Mouse (Mus musculus) erythroblast, embryonic 14.5 days (primary cell): ENCODE data around the gene Rilpl1. TPM values are rescaled to one million over a fixed set of nuclear protein-coding genes. Genes with fewer than 3 reads are reported as not detected.

Experiments
- H3K27me3 ChIP-seq: 2 replicates; pipeline ENCODE4 v1.6.1; 2012; ENCODE audit warnings: inconsistent platforms; ENCODE audit not compliant: control insufficient read depth
- H3K36me3 ChIP-seq: 2 replicates; pipeline ENCODE4 v1.6.1; 2012; ENCODE audit warnings: mild to moderate bottlenecking, inconsistent platforms; ENCODE audit not compliant: control insufficient read depth
- H3K4me1 ChIP-seq: 2 replicates; pipeline ENCODE4 v1.6.1; 2012; ENCODE audit warnings: inconsistent platforms; ENCODE audit not compliant: control insufficient read depth
- H3K4me3 ChIP-seq: replicated peaks from 2 replicates; pipeline ENCODE3; 2012; ENCODE audit warnings: moderate library complexity, mild to moderate bottlenecking, inconsistent platforms
- H3K9me3 ChIP-seq: 2 replicates; pipeline ENCODE4 v1.6.1; 2012; ENCODE audit warnings: low read length, inconsistent platforms, mixed read lengths; ENCODE audit not compliant: control insufficient read depth
- GATA1 ChIP-seq: IDR thresholded peaks from 2 replicates; pipeline ENCODE4 v1.6.1; 2012; ENCODE audit warnings: low read length, inconsistent platforms, mixed read lengths
- TAL1 ChIP-seq: IDR thresholded peaks from 3 replicates; pipeline ENCODE4 v1.6.1; 2012; ENCODE audit warnings: low read length, inconsistent platforms, mixed read lengths
- polyA plus RNA-seq: library from polyadenylated mRNA; stranded (reverse); fragments of >175 nt; gene quantifications from 2 replicates; pipeline ENCODE4 v1.2.3, GENCODE M21; 2012

The Rilpl1 gene
- polyA plus RNA-seq, 1 experiment = 0.02 TPM

GRCm38 (mm10) chr5:124499001-124499400 lies 32.2 kb downstream of the Rilpl1 start:
- TF ChIP-seq GATA1 (no peak), TAL1 (no peak)
- H3K4me1 ChIP-seq = peaks cover 27% of the 10 kb centered on the region

DNA sequence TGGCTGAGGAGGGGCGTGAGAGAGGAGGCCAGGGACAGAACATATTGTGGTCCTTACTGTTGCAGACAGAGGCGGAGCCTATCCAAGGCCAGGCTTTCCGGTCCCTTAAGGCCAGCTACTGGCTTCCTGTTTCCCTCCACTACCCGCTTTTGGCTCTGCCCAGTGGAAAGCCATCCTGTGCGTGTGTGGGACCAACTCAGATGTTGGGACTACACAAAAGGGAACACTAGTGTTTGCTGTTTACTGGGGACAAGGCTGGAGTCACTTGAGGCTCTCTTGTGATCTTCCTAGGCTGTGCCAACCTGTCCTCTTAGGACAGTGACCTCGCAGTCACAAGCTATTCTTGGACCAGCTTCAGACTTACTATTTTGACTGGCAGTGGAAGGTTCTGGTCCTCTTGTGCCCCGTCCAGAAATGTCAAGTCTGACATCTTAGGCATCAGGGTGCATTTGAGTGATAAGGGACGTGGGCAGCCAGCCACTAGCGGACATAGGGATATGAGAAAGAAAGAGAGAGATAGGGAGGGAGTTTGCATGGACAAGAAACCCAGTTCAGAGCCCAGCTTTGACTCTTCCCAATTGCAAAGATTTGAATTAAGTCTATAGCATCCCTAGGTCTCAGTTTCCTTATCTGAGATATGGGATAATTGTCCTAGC lies 32.8 kb downstream of the Rilpl1 start:
- peaks cover 27% of the 10 kb centered on the region for H3K4me1 ChIP-seq
- no peaks in the 10 kb centered on the region for H3K9me3 ChIP-seq
- no peaks in the 10 kb centered on the region; the same call in 1 of the 2 replicates for H3K36me3 ChIP-seq
- no peak overlapping the region for H3K4me3 ChIP-seq
- no peaks in the 10 kb centered on the region for H3K27me3 ChIP-seq
- TF ChIP-seq TAL1 (no peak), GATA1 (no peak)

More at GRCm38 (mm10) chr5:124499001-124499400, 32.2 kb downstream of the Rilpl1 start:
- Histone ChIP-seq H3K9me3 (no peaks in the 10 kb centered on the region), H3K36me3 (no peaks in the 10 kb centered on the region), H3K27me3 (no peaks in the 10 kb centered on the region; the same call in 1 of the 2 replicates), H3K4me3 (no peak overlapping the region)

DNA sequence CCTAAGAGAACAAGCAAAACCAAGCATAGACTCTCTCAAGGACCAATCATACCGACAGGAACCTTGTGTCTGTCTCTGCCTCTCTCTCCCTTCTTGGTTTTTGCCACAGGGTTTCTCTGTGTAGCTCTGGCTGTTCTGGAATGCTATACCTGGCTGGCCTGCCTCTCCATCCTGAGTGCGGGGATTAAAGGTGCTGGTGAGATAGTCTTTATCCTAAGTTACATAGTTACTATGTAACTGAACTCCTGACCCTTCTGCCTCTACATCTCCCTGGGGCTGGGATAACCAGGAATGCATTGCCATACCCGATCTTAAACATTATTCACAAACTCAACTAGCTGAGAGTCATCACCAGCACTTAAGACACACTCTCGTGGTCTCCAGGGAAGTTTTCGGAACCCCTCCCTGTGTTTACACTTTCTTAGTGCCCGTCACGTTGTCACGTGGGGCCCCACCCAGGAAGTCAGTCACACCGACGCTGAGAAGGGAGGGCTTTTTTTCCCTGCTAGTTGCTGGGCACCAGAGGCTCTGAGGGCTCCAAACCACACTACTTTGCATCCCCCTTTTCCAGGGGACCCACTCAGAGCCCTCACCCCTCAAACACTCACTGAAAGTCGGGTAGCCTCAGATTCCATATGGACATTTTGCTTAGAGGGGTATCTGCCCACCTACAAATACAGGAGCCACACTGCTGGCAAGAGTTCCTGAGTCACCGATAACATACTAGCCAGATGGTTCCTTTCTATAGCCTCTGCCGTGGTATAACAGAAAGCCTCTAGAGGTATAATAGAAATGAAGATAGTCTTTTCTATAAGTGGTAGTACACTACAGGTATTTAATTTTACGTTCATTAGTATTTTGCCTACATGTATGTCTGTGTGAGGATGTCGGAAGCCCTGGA lies 34.3 kb downstream of the Rilpl1 start:
- Histone ChIP-seq H3K4me3 (peak overlapping the region; percentile 32), H3K27me3 (no peaks in the 10 kb centered on the region), H3K36me3 (peaks cover 4% of the 10 kb centered on the region), H3K4me1 (peaks cover 27% of the 10 kb centered on the region), H3K9me3 (no peaks in the 10 kb centered on the region)
- TF ChIP-seq GATA1 (no peak), TAL1 (no peak)

DNA sequence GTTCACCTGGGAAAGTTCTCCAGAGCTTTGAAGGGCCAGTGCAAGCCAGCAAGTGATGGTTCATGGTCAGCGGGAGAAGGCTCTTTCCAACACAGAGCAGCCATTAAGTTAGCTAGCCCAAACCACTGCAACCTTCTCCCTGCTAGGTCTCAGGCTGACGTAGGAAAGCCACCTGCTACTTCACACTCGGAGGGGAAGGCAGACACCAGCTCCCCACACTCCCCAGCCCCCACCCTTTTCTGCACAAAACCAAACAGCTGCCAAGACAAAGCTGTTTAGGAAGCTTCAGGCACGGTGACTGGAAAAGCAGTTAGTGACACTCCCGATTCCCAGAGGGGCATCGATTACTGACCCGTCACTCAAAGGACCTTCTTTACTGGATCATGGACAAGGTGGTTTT lies 35.6 kb downstream of the Rilpl1 start:
- no peak overlapping the region for H3K4me3 ChIP-seq
- TF ChIP-seq TAL1 (no peak), GATA1 (no peak)
- no peaks in the 10 kb centered on the region for H3K27me3 ChIP-seq
- peaks cover 27% of the 10 kb centered on the region for H3K4me1 ChIP-seq
- peaks cover 16% of the 10 kb centered on the region for H3K36me3 ChIP-seq
- no peaks in the 10 kb centered on the region for H3K9me3 ChIP-seq

GRCm38 (mm10) chr5:124493455-124493854 lies 37.7 kb downstream of the Rilpl1 start:
- H3K36me3 ChIP-seq = peaks cover 36% of the 10 kb centered on the region
- no peak overlapping the region for H3K4me3 ChIP-seq
- H3K9me3 ChIP-seq = no peaks in the 10 kb centered on the region
- H3K27me3 ChIP-seq = no peaks in the 10 kb centered on the region
- TF ChIP-seq GATA1 (no peak), TAL1 (no peak)
- H3K4me1 ChIP-seq = peaks cover 18% of the 10 kb centered on the region

DNA sequence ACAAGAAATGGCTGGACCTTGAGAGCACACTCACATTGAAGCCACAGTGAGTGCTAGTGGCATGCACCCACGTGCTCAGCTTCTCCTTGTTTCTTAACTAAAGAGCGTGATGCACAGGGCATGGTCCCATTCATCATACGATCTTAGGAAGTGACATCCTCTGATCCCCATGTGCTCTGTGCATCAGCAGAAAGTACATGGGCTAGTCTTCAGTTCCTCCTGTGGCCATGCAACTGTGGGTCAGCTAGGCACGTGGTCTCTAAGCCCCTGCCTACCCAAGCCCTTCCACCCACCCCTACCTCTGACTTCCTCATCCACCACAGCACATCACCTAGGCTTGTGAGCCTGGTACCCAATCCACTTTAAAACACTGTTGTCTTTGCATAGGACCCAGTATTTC lies 38.6 kb downstream of the Rilpl1 start:
- H3K27me3 ChIP-seq = no peaks in the 10 kb centered on the region
- no peak for TF ChIP-seq GATA1
- no peak for TF ChIP-seq TAL1
- no peak overlapping the region for H3K4me3 ChIP-seq
- H3K9me3 ChIP-seq = no peaks in the 10 kb centered on the region
- H3K36me3 ChIP-seq = peaks cover 38% of the 10 kb centered on the region
- H3K4me1 ChIP-seq = peaks cover 11% of the 10 kb centered on the region

GRCm38 (mm10) chr5:124491732-124492131 lies 39.5 kb downstream of the Rilpl1 start:
- Histone ChIP-seq H3K27me3 (no peaks in the 10 kb centered on the region), H3K4me3 (no peak overlapping the region), H3K9me3 (no peaks in the 10 kb centered on the region), H3K36me3 (peaks cover 44% of the 10 kb centered on the region), H3K4me1 (peaks cover 5% of the 10 kb centered on the region)
- TF ChIP-seq GATA1 (no peak), TAL1 (no peak)

- H3K27me3 ChIP-seq = no peaks in the 10 kb centered on the region
- peaks cover 62% of the 10 kb centered on the region for H3K36me3 ChIP-seq
- H3K9me3 ChIP-seq = no peaks in the 10 kb centered on the region
- no peak for TF ChIP-seq GATA1
- no peak for TF ChIP-seq TAL1
- no peak overlapping the region for H3K4me3 ChIP-seq
- H3K4me1 ChIP-seq = peaks cover 13% of the 10 kb centered on the region
These were observed 42.3 kb downstream of the Rilpl1 start for GRCm38 (mm10) chr5:124488885-124489284.

DNA sequence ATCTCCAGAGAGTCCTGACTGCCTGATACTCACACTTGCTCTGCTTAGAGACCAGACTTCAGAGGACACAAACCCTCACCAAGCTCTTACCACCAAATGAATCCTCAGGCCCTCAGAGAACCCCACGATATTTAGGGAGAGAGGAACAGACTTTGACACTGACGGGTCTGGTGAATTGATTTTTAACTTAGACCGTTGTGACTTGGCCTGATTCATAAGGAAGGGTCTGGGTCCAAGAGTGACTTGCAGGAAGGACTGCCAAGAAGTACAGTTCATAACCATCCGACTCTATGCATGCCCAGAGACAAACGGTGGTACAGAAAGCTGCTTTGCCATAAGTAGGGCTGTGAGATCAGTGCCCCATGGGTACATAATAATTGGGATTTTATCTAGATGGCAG lies 45.5 kb downstream of the Rilpl1 start:
- H3K4me3 ChIP-seq = no peak overlapping the region
- H3K9me3 ChIP-seq = no peaks in the 10 kb centered on the region
- H3K36me3 ChIP-seq = peaks cover 47% of the 10 kb centered on the region
- H3K27me3 ChIP-seq = no peaks in the 10 kb centered on the region
- peaks cover 26% of the 10 kb centered on the region for H3K4me1 ChIP-seq
- no peak for TF ChIP-seq GATA1
